Mouse (Mus musculus) cerebellum, adult 2 months (tissue): ENCODE measurements around the gene Dennd1a. TPM values are rescaled to one million over a fixed set of nuclear protein-coding genes. Genes with fewer than 3 reads are reported as not detected.

Experiments
- DNase-seq, 2 experiments: peaks; one replicate each; pipeline ENCODE4 v3.0.0; 2021
- H3K27ac ChIP-seq: fragments of 200-500 bp; 2 replicates; pipeline ENCODE4 v1.5.1; 2012; ENCODE audit warnings: low read length, control low read depth, inconsistent platforms; ENCODE audit not compliant: insufficient read depth
- H3K27me3 ChIP-seq: fragments of 200-500 bp; 2 replicates; pipeline ENCODE4 v1.6.1; 2012; ENCODE audit warnings: inconsistent platforms, mild to moderate bottlenecking, low read length, moderate library complexity; ENCODE audit not compliant: control insufficient read depth, insufficient read depth
- H3K4me1 ChIP-seq: fragments of 200-500 bp; 2 replicates; pipeline ENCODE4 v1.6.1; 2011; ENCODE audit warnings: low read length; ENCODE audit not compliant: control insufficient read depth, insufficient read depth
- H3K4me3 ChIP-seq: fragments of 200-500 bp; replicated peaks from 2 replicates; pipeline ENCODE3; 2011; ENCODE audit warnings: mild to moderate bottlenecking, low read depth, low read length, control low read depth; ENCODE audit not compliant: insufficient read depth
- CTCF ChIP-seq: fragments of 200-500 bp; IDR thresholded peaks from 2 replicates; pipeline ENCODE4 v1.5.1; 2011; ENCODE audit warnings: low read depth, mild to moderate bottlenecking, control low read depth, low read length, moderate library complexity, borderline replicate concordance; ENCODE audit not compliant: insufficient read depth
- POLR2A ChIP-seq: fragments of 200-500 bp; IDR thresholded peaks from 2 replicates; pipeline ENCODE4 v1.6.1; 2011; ENCODE audit warnings: low read length, control low read depth, borderline replicate concordance; ENCODE audit not compliant: insufficient read depth
- WGBS: fragments of 180-500 bp; shearing (Covaris S2); methylation state at CpG from one replicate; pipeline ENCODE4 v1.1.7; 2018; 5-methylcytosine and 5-hydroxymethylcytosine counted together
- polyA plus RNA-seq: library from polyadenylated mRNA; depleted of rRNA; stranded (reverse); fragments of >200 nt; gene quantifications from 2 replicates; pipeline ENCODE4 v1.2.3, GENCODE M21; 2012

Dennd1a gene
- polyA plus RNA-seq, 1 experiment: 38.0 TPM

DNA sequence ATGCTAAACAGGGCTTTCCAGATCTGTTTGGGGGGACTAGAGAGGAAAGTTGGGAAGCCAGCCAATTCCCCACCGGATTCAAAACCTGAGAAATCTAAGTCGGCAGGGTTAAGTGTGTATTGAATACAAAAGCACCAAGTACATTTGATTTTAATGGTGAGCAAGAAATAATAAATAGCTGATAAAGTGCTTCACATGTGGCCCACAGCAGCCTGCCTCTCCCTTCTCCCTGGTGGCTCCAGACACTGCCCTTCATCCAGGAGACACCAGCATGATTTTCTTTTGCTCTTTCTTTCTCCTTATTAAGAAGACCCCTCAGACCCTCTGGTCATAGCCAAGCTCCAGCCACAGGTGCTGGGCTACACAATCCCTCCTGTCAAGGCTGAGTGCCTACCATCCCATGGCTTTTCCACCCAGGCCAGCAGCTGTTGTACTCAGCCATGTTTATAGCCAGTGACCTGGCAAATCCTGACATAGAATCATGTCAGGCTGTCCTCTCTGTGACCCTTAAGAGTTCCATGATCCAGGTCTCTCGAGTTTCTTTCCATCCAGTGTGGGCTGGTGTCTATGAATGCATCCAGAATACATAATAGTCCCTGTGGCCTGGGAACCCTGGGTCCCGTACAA, 467.6 kb downstream of the Dennd1a start:
- TF ChIP-seq CTCF (no peak), POLR2A (no peak)
- Histone ChIP-seq H3K4me3 (no peak overlapping the region), H3K4me1 (peaks cover 4% of the 10 kb centered on the region; the same call in 1 of the 2 replicates), H3K27me3 (no peaks in the 10 kb centered on the region), H3K27ac (no peak overlapping the region)
- 50% methylated on average over 4 of the region's 4 CpGs for WGBS
- no peak for DNase-seq

DNA sequence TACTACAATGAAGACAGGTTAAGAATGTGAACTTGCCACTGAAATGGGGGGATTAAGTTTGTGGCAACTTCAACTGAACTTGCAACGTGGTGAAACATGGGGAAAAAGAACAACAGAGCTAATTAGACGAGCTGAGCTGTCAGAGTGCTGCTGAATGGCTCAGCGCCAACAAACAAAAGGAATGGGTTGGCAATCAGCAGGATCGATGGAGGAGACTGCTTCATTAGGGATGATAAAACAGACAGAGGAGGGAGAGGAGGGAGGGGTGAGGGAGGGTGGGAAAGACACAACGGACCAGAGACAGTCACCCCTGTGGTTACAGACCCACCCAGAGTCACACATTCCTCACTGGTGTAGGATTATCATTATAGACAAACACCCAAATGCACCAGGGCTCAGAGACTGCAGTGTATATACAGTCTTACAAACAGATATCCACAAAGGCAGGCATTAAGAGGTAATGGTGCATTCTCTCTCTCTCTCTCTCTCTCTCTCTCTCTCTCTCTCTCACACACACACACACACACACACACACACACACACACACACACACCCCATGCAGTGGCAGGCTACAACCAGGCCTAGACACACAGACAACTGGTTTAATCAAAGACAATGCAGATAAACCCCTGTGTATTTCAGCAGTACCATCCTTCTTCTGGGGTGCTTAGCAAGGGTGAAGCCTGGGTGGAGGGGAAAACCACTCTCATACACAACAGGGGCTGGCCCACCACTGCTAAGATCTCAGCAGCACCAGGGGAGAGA, 468.2 kb downstream of the Dennd1a start:
- Histone ChIP-seq H3K4me3 (no peak overlapping the region), H3K4me1 (peaks cover 3% of the 10 kb centered on the region; the same call in 1 of the 2 replicates), H3K27ac (no peak overlapping the region), H3K27me3 (no peaks in the 10 kb centered on the region)
- no peak for DNase-seq
- WGBS: 29% methylated on average over 5 of the region's 5 CpGs
- no peak for TF ChIP-seq POLR2A
- no peak for TF ChIP-seq CTCF

DNA sequence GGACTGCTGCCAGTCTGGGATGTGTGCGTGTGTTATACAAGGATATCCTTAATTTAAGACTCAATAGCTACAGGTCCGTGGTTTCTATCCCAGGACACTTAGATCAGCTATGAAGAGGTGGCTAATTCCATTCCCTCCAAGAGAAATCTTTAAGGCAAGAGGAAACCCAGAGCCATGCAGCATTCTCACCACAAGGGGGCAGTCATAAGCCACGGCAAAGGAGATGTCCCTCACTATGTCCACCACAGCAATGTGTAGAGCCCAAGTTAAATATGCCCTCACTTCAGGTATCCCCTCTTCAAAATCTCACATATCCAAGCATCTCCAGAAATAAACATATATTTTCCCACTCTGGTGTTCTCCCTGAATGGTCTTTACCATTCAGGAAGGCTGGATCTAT, 471.5 kb downstream of the Dennd1a start:
- 23% methylated on average over 3 of the region's 3 CpGs for WGBS
- H3K4me1 ChIP-seq: peaks cover 23% of the 10 kb centered on the region
- DNase-seq: peak; percentile 70 to 83
- no peaks in the 10 kb centered on the region for H3K27me3 ChIP-seq
- TF ChIP-seq POLR2A (no peak), CTCF (peak; percentile 93)
- no peak overlapping the region for H3K27ac ChIP-seq
- H3K4me3 ChIP-seq: no peak overlapping the region

DNA sequence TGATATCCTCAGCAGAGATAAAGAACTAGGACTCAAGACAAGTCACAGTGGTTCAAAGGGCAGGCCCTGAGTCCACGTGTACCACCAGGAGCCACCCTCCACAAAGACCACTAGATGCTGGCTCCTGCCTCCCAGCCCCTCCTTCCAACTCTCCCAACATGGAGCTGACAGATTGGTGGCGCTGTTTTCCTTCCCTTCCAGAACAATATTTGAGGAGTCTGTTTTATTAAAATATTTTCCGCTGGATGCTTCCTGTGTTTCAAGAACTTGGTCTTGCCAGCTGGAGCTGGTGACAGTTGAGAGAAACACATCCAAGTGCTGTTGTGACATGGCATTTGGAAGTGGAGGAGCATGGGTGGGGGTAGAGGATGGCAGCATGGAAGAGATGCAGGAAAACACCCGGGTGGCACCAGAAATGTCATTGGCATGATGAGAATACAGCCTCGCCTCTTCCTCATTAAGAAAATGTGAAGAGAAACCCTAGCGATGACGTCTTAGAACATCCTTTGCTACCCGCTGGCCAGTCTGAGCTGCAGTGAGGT, 472.3 kb downstream of the Dennd1a start:
- no peak overlapping the region for H3K4me3 ChIP-seq
- no peak for TF ChIP-seq CTCF
- TF ChIP-seq POLR2A: no peak
- WGBS: 62% methylated on average over 8 of the region's 8 CpGs
- peaks cover 31% of the 10 kb centered on the region for H3K4me1 ChIP-seq
- H3K27ac ChIP-seq: no peak overlapping the region
- no peak for DNase-seq
- no peaks in the 10 kb centered on the region for H3K27me3 ChIP-seq

DNA sequence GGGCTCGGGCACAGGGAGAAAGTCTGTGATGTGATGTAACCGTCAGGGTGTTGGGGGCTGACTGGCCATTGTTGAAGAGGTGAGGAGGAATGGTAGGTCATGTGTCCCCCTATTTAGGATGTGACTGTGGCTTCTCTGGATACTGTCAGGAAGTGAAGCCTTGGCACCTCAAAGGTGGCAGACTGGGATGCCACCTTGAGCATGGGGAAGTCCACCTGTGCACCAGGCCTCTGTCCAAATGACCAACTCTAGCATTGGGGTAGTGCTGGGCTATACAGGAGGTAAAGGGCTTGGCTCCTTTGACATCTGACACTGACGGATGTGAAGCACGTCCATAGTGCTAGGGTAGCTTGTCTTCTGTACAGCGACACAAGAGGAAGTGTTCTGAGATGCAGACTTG, 474.8 kb downstream of the Dennd1a start:
- TF ChIP-seq POLR2A (no peak), CTCF (no peak)
- H3K4me3 ChIP-seq: no peak overlapping the region

DNA sequence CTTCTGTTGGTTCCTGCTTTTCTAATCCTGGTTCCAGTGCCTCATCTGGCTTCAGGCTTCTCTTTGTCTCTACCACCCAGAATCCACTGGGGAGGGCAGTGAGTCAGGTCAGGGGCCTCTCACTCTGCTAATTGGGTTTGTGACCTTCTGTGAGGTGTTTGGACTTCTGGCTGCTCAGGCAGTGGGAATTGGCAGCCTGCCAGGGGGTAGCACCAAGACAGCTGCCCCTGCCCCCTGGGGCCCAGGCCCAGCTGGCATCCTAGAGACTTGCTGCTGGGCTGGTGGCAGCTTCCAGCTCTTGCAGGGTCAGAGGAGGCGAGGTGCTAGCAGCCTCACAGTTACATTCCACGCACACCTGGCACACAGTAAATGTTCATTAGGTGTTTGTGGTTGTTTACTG, 475.5 kb downstream of the Dennd1a start:
- DNase-seq: peak; percentile 64 to 65

More for the DNA sequence above, 474.8 kb downstream of the Dennd1a start:
- no peak overlapping the region for H3K27ac ChIP-seq
- no peaks in the 10 kb centered on the region for H3K27me3 ChIP-seq
- peak; percentile 70 to 78 for DNase-seq
- WGBS: 35% methylated on average over 5 of the region's 5 CpGs
- peaks cover 32% of the 10 kb centered on the region for H3K4me1 ChIP-seq

DNA sequence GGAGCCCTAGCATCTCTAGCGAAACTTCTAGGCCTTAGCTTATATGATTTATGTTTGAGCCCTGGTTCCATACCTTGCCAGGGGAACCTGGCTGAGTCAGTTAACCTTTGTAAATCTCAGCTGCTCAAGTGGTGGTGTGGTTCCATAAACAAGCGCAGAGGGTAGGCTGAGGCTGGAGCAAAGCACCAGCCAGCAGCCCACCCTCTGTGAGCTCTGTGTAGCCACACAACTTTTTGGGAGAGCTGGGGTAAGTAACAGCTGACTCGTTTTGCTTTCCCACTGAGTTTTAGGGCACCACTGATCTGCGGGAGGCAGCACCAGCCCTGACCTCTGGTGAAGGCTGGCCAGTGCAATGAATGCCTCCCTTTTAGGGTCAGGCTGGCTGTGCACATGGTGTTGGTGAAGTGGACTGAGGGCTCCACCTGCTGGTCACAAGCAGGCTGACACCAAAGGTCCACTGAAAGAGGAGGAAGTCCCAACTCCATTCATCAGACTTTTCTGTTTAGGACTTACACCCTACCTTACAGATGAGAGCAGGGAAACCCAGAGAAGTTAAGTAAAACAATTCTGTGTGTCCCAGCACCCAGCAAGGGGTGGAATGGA, 484.5 kb downstream of the Dennd1a start:
- WGBS: 49% methylated on average over 4 of the region's 4 CpGs
- TF ChIP-seq CTCF (peak; percentile 97), POLR2A (no peak)
- no peaks in the 10 kb centered on the region for H3K27me3 ChIP-seq
- H3K4me1 ChIP-seq: no peaks in the 10 kb centered on the region
- no peak overlapping the region for H3K4me3 ChIP-seq
- DNase-seq: peak; percentile 74 to 76
- H3K27ac ChIP-seq: no peak overlapping the region

More for the DNA sequence above, 475.5 kb downstream of the Dennd1a start:
- H3K27me3 ChIP-seq: no peaks in the 10 kb centered on the region
- H3K4me1 ChIP-seq: peaks cover 32% of the 10 kb centered on the region
- TF ChIP-seq POLR2A (no peak), CTCF (no peak)
- no peak overlapping the region for H3K27ac ChIP-seq
- no peak overlapping the region for H3K4me3 ChIP-seq
- WGBS: 29% methylated on average over 2 of the region's 2 CpGs
